Mouse (Mus musculus) thymus, adult 2 months (tissue): ENCODE data around the gene Sertad2.

Source experiments
- CTCF ChIP-seq: fragments of 200-500 bp; IDR thresholded peaks from 2 replicates; pipeline ENCODE4 v1.5.1; 2012; ENCODE audit warnings: mild to moderate bottlenecking, control low read depth, low read length, moderate library complexity, borderline replicate concordance; ENCODE audit not compliant: control insufficient read depth, poor library complexity, insufficient read depth; ENCODE audit errors: extremely low read depth
- POLR2A ChIP-seq: fragments of 200-500 bp; IDR thresholded peaks from 2 replicates; pipeline ENCODE4 v1.6.1; 2012; ENCODE audit warnings: mild to moderate bottlenecking, low read length, control low read depth, moderate library complexity; ENCODE audit not compliant: control insufficient read depth, poor library complexity, insufficient read depth; ENCODE audit errors: extremely low read depth

DNA sequence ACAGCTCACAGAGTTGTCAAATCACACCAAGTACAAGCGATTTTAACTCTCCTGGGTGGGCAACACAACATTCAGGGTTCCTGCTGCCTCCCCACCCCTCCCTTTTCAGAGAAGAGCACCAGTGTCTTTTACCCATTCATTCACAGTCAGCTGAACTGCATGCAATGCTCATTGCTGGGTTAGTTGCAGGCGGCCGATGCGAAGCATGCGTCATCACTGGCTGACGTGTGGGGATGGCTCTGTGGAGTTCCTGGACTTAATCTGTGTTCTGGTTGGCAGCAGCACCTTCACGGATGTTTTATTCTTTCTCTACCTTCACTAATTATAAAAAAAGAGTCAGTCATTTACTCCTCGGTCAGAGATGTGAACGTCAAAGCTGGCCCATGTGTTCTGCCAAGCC, 121.8 kb downstream of the Sertad2 start:
- TF ChIP-seq POLR2A, result no peak
- no peak for TF ChIP-seq CTCF
